Mouse (Mus musculus): ENCODE results near the gene Fga. TPM values are rescaled to one million over a fixed set of nuclear protein-coding genes. Genes with fewer than 3 reads are reported as not detected.

Gene Fga
- polyA plus RNA-seq, 2 experiments = 203 to 506 TPM

DNA sequence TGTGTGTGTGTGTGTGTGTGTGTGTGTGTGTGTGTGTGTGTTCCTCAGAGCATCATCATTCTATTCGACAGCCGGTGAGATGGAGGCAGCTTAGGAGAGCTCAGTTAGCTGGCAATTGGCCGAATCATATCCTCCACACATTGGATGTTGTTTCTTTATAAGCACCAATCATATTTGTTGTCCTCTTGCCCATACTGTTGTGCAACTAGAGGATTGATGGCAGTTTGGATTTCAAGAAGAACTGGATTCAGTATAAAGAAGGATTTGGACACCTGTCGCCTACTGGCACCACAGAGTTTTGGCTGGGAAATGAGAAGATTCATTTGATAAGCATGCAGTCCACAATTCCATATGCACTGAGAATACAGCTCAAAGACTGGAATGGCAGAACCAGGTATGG lies 14.7 kb upstream of the Fga start:
- no peak for DNase-seq (ENCODE audit: low read depth in 3 of 3, low spot score in 3 of 3)
- Histone ChIP-seq H3K27ac (no peak overlapping the region), H3K4me3 (ENCODE audit: insufficient read depth in 1 of 2, low read depth in 2 of 2, low read length in 2 of 2) (no peak overlapping the region), H3K4me2 (ENCODE audit: low read depth) (no peak overlapping the region), H3K36me3 (replicated peaks; ENCODE audit: control insufficient read depth, insufficient read depth, low read depth) (no peaks in the 10 kb centered on the region), H3K9me3 (ENCODE audit: control insufficient read depth, low read length) (no peaks in the 10 kb centered on the region), H3K4me1 (replicated peaks; ENCODE audit: control insufficient read depth in 2 of 2, insufficient read depth in 2 of 2, low read length in 1 of 2) (0 out of 4 replicates have a peak, but pooled peaks cover 0 to 2% of the 10 kb centered on the region in 2 experiments), H3K27me3 (ENCODE audit: control insufficient read depth, insufficient read depth, low read length) (no peaks in the 10 kb centered on the region), H3K9ac (replicated peaks) (no peak overlapping the region)
- ATAC-seq (ENCODE audit: insufficient read depth) = no peak
- TF ChIP-seq CTCF (IDR thresholded peaks at IDR 0.05; ENCODE audit: low read depth) (no peak), EP300 (IDR thresholded peaks at IDR 0.05; ENCODE audit: low read depth) (no peak)
- WGBS (ENCODE audit: insufficient replicate concordance) = 67% methylated on average over 4 of the region's 4 CpGs

GRCm38 (mm10) chr3:83011565-83011964 lies 14.3 kb upstream of the Fga start:
- no peaks in the 10 kb centered on the region for H3K36me3 ChIP-seq (replicated peaks; ENCODE audit: control insufficient read depth, insufficient read depth, low read depth)
- H3K9ac ChIP-seq (replicated peaks) = no peak overlapping the region
- H3K4me3 ChIP-seq (ENCODE audit: insufficient read depth in 1 of 2, low read depth in 2 of 2, low read length in 2 of 2) = no peak overlapping the region
- peak overlapping the region; percentile 1; the same call in 1 of the 2 replicates for H3K4me2 ChIP-seq (ENCODE audit: low read depth)
- no peaks in the 10 kb centered on the region for H3K9me3 ChIP-seq (ENCODE audit: control insufficient read depth, low read length)
- DNase-seq (ENCODE audit: low read depth in 3 of 3, low spot score in 3 of 3) = no peak
- TF ChIP-seq CTCF (IDR thresholded peaks at IDR 0.05; ENCODE audit: low read depth) (no peak), EP300 (IDR thresholded peaks at IDR 0.05; ENCODE audit: low read depth) (no peak)
- 70% methylated on average over 4 of the region's 4 CpGs for WGBS (ENCODE audit: insufficient replicate concordance)
- H3K27me3 ChIP-seq (ENCODE audit: control insufficient read depth, insufficient read depth, low read length) = no peaks in the 10 kb centered on the region
- H3K27ac ChIP-seq = no peak overlapping the region
- H3K4me1 ChIP-seq (replicated peaks; ENCODE audit: control insufficient read depth in 2 of 2, insufficient read depth in 2 of 2, low read length in 1 of 2) = 0 out of 4 replicates have a peak, but pooled peaks cover 0 to 2% of the 10 kb centered on the region in 2 experiments
- ATAC-seq (ENCODE audit: insufficient read depth) = no peak

GRCm38 (mm10) chr3:83012636-83013035 lies 13.2 kb upstream of the Fga start:
- Histone ChIP-seq H3K4me2 (ENCODE audit: low read depth) (no peak overlapping the region), H3K27me3 (ENCODE audit: control insufficient read depth, insufficient read depth, low read length) (no peaks in the 10 kb centered on the region)

DNA sequence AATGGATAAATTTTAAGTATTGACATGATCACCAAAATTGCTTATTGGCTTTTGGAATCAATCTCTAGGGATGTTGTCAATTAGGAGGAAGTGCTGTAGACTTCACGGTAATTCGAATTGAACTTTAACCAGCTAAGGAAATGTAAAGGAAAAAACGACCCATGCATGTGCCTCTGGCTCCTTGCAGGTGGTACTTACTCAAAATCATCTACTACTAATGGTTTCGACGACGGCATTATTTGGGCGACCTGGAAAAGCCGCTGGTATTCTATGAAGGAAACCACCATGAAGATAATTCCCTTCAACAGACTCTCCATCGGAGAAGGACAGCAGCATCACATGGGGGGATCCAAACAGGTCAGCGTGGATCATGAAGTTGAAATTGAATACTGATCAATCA lies 11.9 kb upstream of the Fga start:
- H3K4me3 ChIP-seq (ENCODE audit: insufficient read depth in 1 of 2, low read depth in 2 of 2, low read length in 2 of 2) = no peak overlapping the region
- H3K27me3 ChIP-seq (ENCODE audit: control insufficient read depth, insufficient read depth, low read length) = no peaks in the 10 kb centered on the region
- TF ChIP-seq EP300 (IDR thresholded peaks at IDR 0.05; ENCODE audit: low read depth) = no peak
- TF ChIP-seq CTCF (IDR thresholded peaks at IDR 0.05; ENCODE audit: low read depth) = no peak
- no peak for ATAC-seq (ENCODE audit: insufficient read depth)
- H3K4me1 ChIP-seq (replicated peaks; ENCODE audit: control insufficient read depth in 2 of 2, insufficient read depth in 2 of 2, low read length in 1 of 2) = 0 out of 4 replicates have a peak, but pooled peaks cover 0 to 2% of the 10 kb centered on the region in 2 experiments
- H3K9ac ChIP-seq (replicated peaks) = no peak overlapping the region
- no peaks in the 10 kb centered on the region for H3K36me3 ChIP-seq (replicated peaks; ENCODE audit: control insufficient read depth, insufficient read depth, low read depth)
- no peaks in the 10 kb centered on the region for H3K9me3 ChIP-seq (ENCODE audit: control insufficient read depth, low read length)
- WGBS (ENCODE audit: insufficient replicate concordance) = 65% methylated on average over 10 of the region's 10 CpGs
- no peak overlapping the region for H3K4me2 ChIP-seq (ENCODE audit: low read depth)
- no peak for DNase-seq (ENCODE audit: low read depth in 3 of 3, low spot score in 3 of 3)
- H3K27ac ChIP-seq = no peak overlapping the region

More at GRCm38 (mm10) chr3:83012636-83013035, 13.2 kb upstream of the Fga start:
- Histone ChIP-seq H3K4me1 (replicated peaks; ENCODE audit: control insufficient read depth in 2 of 2, insufficient read depth in 2 of 2, low read length in 1 of 2) (0 out of 4 replicates have a peak, but pooled peaks cover 0 to 2% of the 10 kb centered on the region in 2 experiments), H3K9me3 (ENCODE audit: control insufficient read depth, low read length) (no peaks in the 10 kb centered on the region), H3K27ac (no peak overlapping the region), H3K4me3 (ENCODE audit: insufficient read depth in 1 of 2, low read depth in 2 of 2, low read length in 2 of 2) (no peak overlapping the region), H3K9ac (replicated peaks) (no peak overlapping the region), H3K36me3 (replicated peaks; ENCODE audit: control insufficient read depth, insufficient read depth, low read depth) (no peaks in the 10 kb centered on the region)
- WGBS (ENCODE audit: insufficient replicate concordance) = 75% methylated on average over 19 of the region's 19 CpGs
- ATAC-seq (ENCODE audit: insufficient read depth) (no peak), DNase-seq (ENCODE audit: low read depth in 3 of 3, low spot score in 3 of 3) (no peak)
- no peak for TF ChIP-seq EP300 (IDR thresholded peaks at IDR 0.05; ENCODE audit: low read depth)

- ATAC-seq (ENCODE audit: insufficient read depth) = no peak
- no peak for TF ChIP-seq CTCF (IDR thresholded peaks at IDR 0.05; ENCODE audit: low read depth)
- no peak for TF ChIP-seq EP300 (IDR thresholded peaks at IDR 0.05; ENCODE audit: low read depth)
- H3K9ac ChIP-seq (replicated peaks) = no peak overlapping the region
- no peak overlapping the region for H3K4me2 ChIP-seq (ENCODE audit: low read depth)
- WGBS (ENCODE audit: insufficient replicate concordance) = 41% methylated on average over 1 of the region's 1 CpGs
- H3K36me3 ChIP-seq (replicated peaks; ENCODE audit: control insufficient read depth, insufficient read depth, low read depth) = no peaks in the 10 kb centered on the region
- H3K27ac ChIP-seq = no peak overlapping the region
- H3K9me3 ChIP-seq (ENCODE audit: control insufficient read depth, low read length) = no peaks in the 10 kb centered on the region
- H3K4me1 ChIP-seq (replicated peaks; ENCODE audit: control insufficient read depth in 2 of 2, insufficient read depth in 2 of 2, low read length in 1 of 2) = peaks cover 0 to 5% of the 10 kb centered on the region in 2 experiments; a peak in 1 of 4 replicates
- no peak overlapping the region for H3K4me3 ChIP-seq (ENCODE audit: insufficient read depth in 1 of 2, low read depth in 2 of 2, low read length in 2 of 2)
- no peaks in the 10 kb centered on the region for H3K27me3 ChIP-seq (ENCODE audit: control insufficient read depth, insufficient read depth, low read length)
- DNase-seq (ENCODE audit: low read depth in 3 of 3, low spot score in 3 of 3) = no peak
Measured at GRCm38 (mm10) chr3:83016236-83016635, 9.6 kb upstream of the Fga start.

All from liver, embryonic 14.5 days (tissue).